Mouse (Mus musculus): ENCODE results near the gene Krtap6-5. TPM values are rescaled to one million over a fixed set of nuclear protein-coding genes. Genes with fewer than 3 reads are reported as not detected.
"Not testable (repeated sequence)": the region's sequence is repeated elsewhere in the genome, so short reads cannot be mapped to it uniquely, and the experiment has no call there.

Krtap6-5 gene
- polyA plus RNA-seq (2012; rRNA removed) (not detected in 2 replicates), polyA plus RNA-seq (2014; fragmentation: Nextera tagmentation; extraction: Ambion mirVana) (not detected in 2 replicates)

GRCm38 (mm10) chr16:89047783-89048182 lies at the start of gene Krtap6-5:
Krtap6-5 (minus strand) TSS chr16:89047883.
- TF ChIP-seq POLR2A (IDR thresholded peaks at IDR 0.05; ENCODE audit: borderline replicate concordance, extremely low read depth, insufficient read depth, insufficient read length) = no peak
- H3K36me3 ChIP-seq (ENCODE audit: control insufficient read depth, insufficient read depth, low read length) = no peaks in the 10 kb centered on the region
- H3K27me3 ChIP-seq (ENCODE audit: control insufficient read depth, insufficient read depth, low read length) = no peaks in the 10 kb centered on the region
- no peak within 1 kb of the TSS for H3K4me3 ChIP-seq (replicated peaks; ENCODE audit: low read length)
- H3K4me1 ChIP-seq (ENCODE audit: control insufficient read depth, insufficient read depth, low read length) = no peaks in the 10 kb centered on the region
- ATAC-seq (ENCODE audit: low FRiP score, low read depth) (no peak), DNase-seq (ENCODE audit: low spot score) (no peak)
- WGBS = 80% methylated on average over 3 of the region's 3 CpGs
- no peaks in the 10 kb centered on the region for H3K9me3 ChIP-seq (ENCODE audit: control insufficient read depth, low read length)
- H3K27ac ChIP-seq (replicated peaks; ENCODE audit: low read depth, low read length) = no peak within 1 kb of the TSS
- no peak within 1 kb of the TSS for H3K4me2 ChIP-seq (replicated peaks; ENCODE audit: low read depth, low read length, severe bottlenecking)
- no peak within 1 kb of the TSS for H3K9ac ChIP-seq (ENCODE audit: low read depth, low read length, severe bottlenecking)

DNA sequence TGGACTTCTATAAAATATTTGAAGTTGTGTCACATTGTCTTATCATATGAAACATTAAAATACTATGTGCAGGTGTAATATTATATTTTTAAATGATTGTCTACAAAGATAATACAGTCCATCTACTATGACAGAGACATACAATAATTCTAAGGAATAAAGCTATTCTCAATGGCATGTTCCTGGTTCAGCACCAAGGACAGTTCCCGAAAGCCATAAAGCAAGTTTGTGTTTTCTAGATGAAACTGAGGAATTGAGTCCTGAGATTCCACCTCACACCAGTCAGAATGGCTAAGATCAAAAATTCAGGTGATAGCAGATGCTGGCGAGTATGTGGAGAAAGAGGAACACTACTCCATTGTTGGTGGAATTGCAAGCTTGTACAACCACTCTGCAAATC lies 23.4 kb upstream of the Krtap6-5 start:
- H3K4me2 ChIP-seq (replicated peaks; ENCODE audit: low read depth, low read length, severe bottlenecking); H3K9me3 ChIP-seq (ENCODE audit: control insufficient read depth, low read length); ATAC-seq (ENCODE audit: low FRiP score, low read depth); H3K27me3 ChIP-seq (ENCODE audit: control insufficient read depth, insufficient read depth, low read length); H3K9ac ChIP-seq (ENCODE audit: low read depth, low read length, severe bottlenecking); H3K4me1 ChIP-seq (ENCODE audit: control insufficient read depth, insufficient read depth, low read length); H3K36me3 ChIP-seq (ENCODE audit: control insufficient read depth, insufficient read depth, low read length); H3K27ac ChIP-seq (replicated peaks; ENCODE audit: low read depth, low read length); H3K4me3 ChIP-seq (replicated peaks; ENCODE audit: low read length): not testable (repeated sequence)
- DNase-seq (ENCODE audit: low spot score) = peak; percentile 65
- WGBS = 59% methylated on average over 2 of the region's 2 CpGs

DNA sequence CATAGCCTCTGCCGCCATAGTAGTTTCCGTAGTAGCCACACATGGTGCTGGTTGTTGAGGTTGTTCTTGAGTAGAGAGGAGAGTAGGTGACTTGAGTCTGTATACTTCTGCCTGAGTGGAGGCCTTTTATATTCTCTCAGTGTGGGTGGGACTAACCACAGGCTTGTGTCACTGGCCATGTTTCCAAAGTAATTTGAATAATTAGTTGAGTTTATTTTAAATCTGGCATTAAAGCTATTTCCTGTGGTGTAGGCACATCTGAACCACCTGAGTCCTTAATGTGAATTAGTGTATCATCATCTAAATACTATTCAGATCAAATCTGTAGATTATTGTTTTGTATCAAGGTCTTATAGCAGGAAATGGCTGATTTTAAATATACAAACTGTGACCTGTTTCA lies 16.2 kb upstream of the Krtap6-5 start, which contains the start of gene 1110025L11Rik:
TSS of gene 1110025L11Rik (minus strand) at position 101 of the 400 bp plus-strand sequence.
- not testable (repeated sequence) for H3K27me3 ChIP-seq (ENCODE audit: control insufficient read depth, insufficient read depth, low read length); H3K36me3 ChIP-seq (ENCODE audit: control insufficient read depth, insufficient read depth, low read length); H3K4me1 ChIP-seq (ENCODE audit: control insufficient read depth, insufficient read depth, low read length); DNase-seq (ENCODE audit: low spot score); H3K9ac ChIP-seq (ENCODE audit: low read depth, low read length, severe bottlenecking); H3K27ac ChIP-seq (replicated peaks; ENCODE audit: low read depth, low read length); ATAC-seq (ENCODE audit: low FRiP score, low read depth); H3K9me3 ChIP-seq (ENCODE audit: control insufficient read depth, low read length); H3K4me3 ChIP-seq (replicated peaks; ENCODE audit: low read length); H3K4me2 ChIP-seq (replicated peaks; ENCODE audit: low read depth, low read length, severe bottlenecking)
- WGBS = no CpG with 5 or more reads among the region's 2 CpGs

DNA sequence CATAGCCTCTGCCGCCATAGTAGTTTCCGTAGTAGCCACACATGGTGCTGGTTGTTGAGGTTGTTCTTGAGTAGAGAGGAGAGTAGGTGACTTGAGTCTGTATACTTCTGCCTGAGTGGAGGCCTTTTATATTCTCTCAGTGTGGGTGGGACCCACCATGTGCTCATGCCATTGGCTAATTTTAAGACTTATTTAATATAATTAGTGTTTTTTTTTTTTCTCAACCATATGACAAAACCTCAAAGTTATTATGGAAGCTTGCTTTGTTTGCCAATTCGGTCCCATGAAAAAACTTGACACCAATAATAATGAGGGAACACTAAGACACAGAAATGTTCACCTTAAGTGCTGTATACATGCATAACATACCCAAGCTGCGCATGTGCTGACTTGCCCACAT lies 6.3 kb downstream of the Krtap6-5 start, which contains the start of gene Gm10228:
TSS of gene Gm10228 (minus strand) at position 101 of the 400 bp plus-strand sequence.
- H3K27ac ChIP-seq (replicated peaks; ENCODE audit: low read depth, low read length); H3K9me3 ChIP-seq (ENCODE audit: control insufficient read depth, low read length); H3K4me1 ChIP-seq (ENCODE audit: control insufficient read depth, insufficient read depth, low read length); H3K9ac ChIP-seq (ENCODE audit: low read depth, low read length, severe bottlenecking); DNase-seq (ENCODE audit: low spot score); H3K36me3 ChIP-seq (ENCODE audit: control insufficient read depth, insufficient read depth, low read length); H3K27me3 ChIP-seq (ENCODE audit: control insufficient read depth, insufficient read depth, low read length); H3K4me3 ChIP-seq (replicated peaks; ENCODE audit: low read length); ATAC-seq (ENCODE audit: low FRiP score, low read depth); H3K4me2 ChIP-seq (replicated peaks; ENCODE audit: low read depth, low read length, severe bottlenecking): not testable (repeated sequence)
- 87% methylated on average over 2 of the region's 4 CpGs for WGBS

GRCm38 (mm10) chr16:89031399-89031798 lies 16.3 kb downstream of the Krtap6-5 start, which contains the start of gene Krtap6-1:
Krtap6-1 (plus strand) TSS chr16:89031699.
- not testable (repeated sequence) for ATAC-seq (ENCODE audit: low FRiP score, low read depth)

GRCm38 (mm10) chr16:89014984-89015383 lies 32.7 kb downstream of the Krtap6-5 start, which contains the start of gene Gm10229:
Gm10229 (plus strand) TSS chr16:89015284.
- H3K9me3 ChIP-seq (ENCODE audit: control insufficient read depth, low read length); H3K36me3 ChIP-seq (ENCODE audit: control insufficient read depth, insufficient read depth, low read length); DNase-seq (ENCODE audit: low spot score); ATAC-seq (ENCODE audit: low FRiP score, low read depth); H3K9ac ChIP-seq (ENCODE audit: low read depth, low read length, severe bottlenecking); H3K27me3 ChIP-seq (ENCODE audit: control insufficient read depth, insufficient read depth, low read length); H3K4me1 ChIP-seq (ENCODE audit: control insufficient read depth, insufficient read depth, low read length); H3K4me3 ChIP-seq (replicated peaks; ENCODE audit: low read length); H3K27ac ChIP-seq (replicated peaks; ENCODE audit: low read depth, low read length); H3K4me2 ChIP-seq (replicated peaks; ENCODE audit: low read depth, low read length, severe bottlenecking): not testable (repeated sequence)
- WGBS = 78% methylated on average over 1 of the region's 3 CpGs

More at GRCm38 (mm10) chr16:89031399-89031798, 16.3 kb downstream of the Krtap6-5 start, which contains the start of gene Krtap6-1:
- H3K36me3 ChIP-seq (ENCODE audit: control insufficient read depth, insufficient read depth, low read length); H3K4me1 ChIP-seq (ENCODE audit: control insufficient read depth, insufficient read depth, low read length); H3K27me3 ChIP-seq (ENCODE audit: control insufficient read depth, insufficient read depth, low read length); H3K4me2 ChIP-seq (replicated peaks; ENCODE audit: low read depth, low read length, severe bottlenecking); H3K9me3 ChIP-seq (ENCODE audit: control insufficient read depth, low read length); H3K9ac ChIP-seq (ENCODE audit: low read depth, low read length, severe bottlenecking); DNase-seq (ENCODE audit: low spot score); H3K4me3 ChIP-seq (replicated peaks; ENCODE audit: low read length); H3K27ac ChIP-seq (replicated peaks; ENCODE audit: low read depth, low read length): not testable (repeated sequence)
- WGBS = 91% methylated on average over 3 of the region's 3 CpGs

All from limb, embryonic 14.5 days (tissue).